Mouse (Mus musculus) heart, postnatal 0 days (tissue): ENCODE results near the gene Asap3.

ENCODE experiments used
- CTCF ChIP-seq: IDR thresholded peaks from 2 replicates; pipeline ENCODE4 v1.5.1; 2016; ENCODE audit warnings: antibody characterized with exemption, control low read depth, low read depth
- EP300 ChIP-seq: IDR thresholded peaks from 2 replicates; pipeline ENCODE4 v1.6.1; 2016; ENCODE audit warnings: antibody characterized with exemption, low read depth

DNA sequence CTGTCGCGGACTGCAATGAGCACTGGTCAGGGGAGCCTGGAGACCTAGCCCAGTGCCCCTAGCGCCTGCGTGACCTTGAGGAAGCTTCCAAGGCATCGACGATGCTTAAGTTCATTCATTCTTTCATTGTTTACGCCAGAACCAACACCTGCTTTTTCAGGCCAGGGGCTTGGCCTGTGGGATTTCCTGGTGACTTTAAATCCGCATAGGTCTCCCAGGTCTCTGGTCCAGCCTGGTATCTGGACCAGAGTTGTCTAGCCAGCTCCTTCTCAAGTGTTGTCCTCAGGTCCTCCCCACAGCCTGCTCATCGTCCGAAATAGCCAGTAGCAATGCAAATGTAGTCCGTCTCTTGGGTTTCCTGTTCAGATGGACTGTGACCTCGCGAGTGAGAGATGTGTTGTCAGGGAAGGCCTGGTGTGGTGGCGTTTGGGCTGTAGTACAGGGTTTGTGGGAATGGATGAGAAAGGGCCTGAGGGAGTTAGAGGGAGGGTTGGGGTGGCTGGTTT lies 32.9 kb upstream of the Asap3 start:
- TF ChIP-seq CTCF (no peak), EP300 (no peak)
